Mouse (Mus musculus) Muller cell, postnatal 12 days (primary cell): Measurements from ENCODE around the gene Gm6040.

Experiments used
- DNase-seq: peaks from one replicate; pipeline ENCODE4 v3.0.0-alpha.2; 2015; ENCODE audit errors: inconsistent ontology term

Gm6040 gene

GRCm38 (mm10) chr8:20921971-20922370, at the start of gene Gm6040:
Gene Gm6040 (minus strand): TSS chr8:20922071.
- no peak for DNase-seq

- DNase-seq: no peak
Measured at GRCm38 (mm10) chr8:20964531-20964930, 42.7 kb upstream of the Gm6040 start.

- DNase-seq: no peak
Measured at GRCm38 (mm10) chr8:20944610-20945009, 22.7 kb upstream of the Gm6040 start, which contains the start of gene AY761185. Gene AY761185 (minus strand): TSS chr8:20944710.

- DNase-seq: no peak
Measured at GRCm38 (mm10) chr8:20912288-20912687, 9.6 kb downstream of the Gm6040 start.

GRCm38 (mm10) chr8:20908256-20908655, 13.6 kb downstream of the Gm6040 start:
- no peak for DNase-seq

GRCm38 (mm10) chr8:20907119-20907518, 14.8 kb downstream of the Gm6040 start:
- DNase-seq: no peak

GRCm38 (mm10) chr8:20902527-20902926, 19.3 kb downstream of the Gm6040 start, which contains the start of gene Gm15056:
Gene Gm15056 (minus strand): TSS chr8:20902627.
- DNase-seq: no peak

GRCm38 (mm10) chr8:20892369-20892768, 29.5 kb downstream of the Gm6040 start, which contains the start of gene Defb33:
Gene Defb33 (plus strand): TSS chr8:20892669.
- no peak for DNase-seq

- no peak for DNase-seq
Measured at GRCm38 (mm10) chr8:20874608-20875007, 47.3 kb downstream of the Gm6040 start.
